Mouse (Mus musculus): ENCODE results near the gene Srpr.
A peak's percentile ranks its signal among the peaks of the same experiment; 100 is the strongest.

Srpr gene

DNA sequence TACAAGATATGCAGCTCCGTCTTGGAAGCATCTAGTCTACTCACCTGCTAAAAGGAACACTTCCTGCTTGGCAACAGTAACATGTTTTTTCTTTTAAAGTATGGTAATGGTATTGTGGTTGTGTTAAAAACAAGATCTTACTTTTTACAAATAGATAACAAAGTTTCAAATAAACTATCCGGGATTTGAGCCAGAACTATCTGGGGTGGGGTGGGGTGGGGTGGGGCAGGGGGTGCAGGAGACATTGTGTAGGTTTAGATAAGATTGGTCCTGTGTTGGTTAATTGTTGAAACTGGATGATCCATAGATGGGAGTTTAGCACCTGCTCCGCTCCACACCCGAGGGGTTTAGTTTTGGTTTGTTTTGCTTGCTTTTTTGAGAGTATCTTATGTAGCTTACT lies 62.4 kb downstream of the Srpr start:
- no peak for DNase-seq (ENCODE audit: low spot score)

DNA sequence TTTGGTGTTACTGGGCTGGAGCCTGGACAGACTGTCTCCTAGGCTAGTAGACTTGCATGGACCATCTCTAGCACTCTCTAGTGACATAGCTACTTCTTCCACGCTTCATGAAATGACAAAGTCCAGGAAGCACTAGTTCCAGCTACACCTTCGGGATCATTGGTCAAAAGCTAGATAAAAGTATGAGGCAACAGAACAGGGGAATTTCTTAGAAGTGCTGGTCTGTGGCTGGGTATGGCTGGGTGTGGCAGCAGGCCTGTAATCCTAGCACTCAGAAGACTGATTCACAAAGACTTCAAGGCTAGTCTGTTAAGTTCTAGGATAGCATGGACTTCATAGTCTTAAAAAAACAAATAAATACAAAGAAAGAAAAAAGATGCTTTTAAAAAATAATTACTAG lies 63.5 kb downstream of the Srpr start:
- no peak for DNase-seq (ENCODE audit: low spot score)

DNA sequence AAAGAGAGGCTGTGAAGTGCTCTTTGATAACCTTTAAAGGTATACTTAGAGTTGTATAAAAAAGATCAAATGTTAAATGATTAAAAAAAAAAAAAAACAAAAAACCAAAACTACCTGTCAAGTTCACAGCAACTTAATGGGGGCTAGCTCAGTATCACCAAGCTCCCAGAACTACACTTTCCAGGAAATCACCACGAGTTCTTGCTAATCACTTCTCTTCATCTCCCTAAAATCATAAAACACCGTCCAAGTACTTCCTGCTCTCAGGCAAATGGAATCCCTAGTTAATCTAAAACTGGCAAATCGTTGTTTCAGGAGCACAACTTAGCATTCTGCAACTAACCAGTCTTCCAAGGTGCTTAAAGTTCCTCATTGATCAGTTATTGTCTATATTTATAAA lies 64.5 kb downstream of the Srpr start:
- DNase-seq (ENCODE audit: low spot score): no peak

DNA sequence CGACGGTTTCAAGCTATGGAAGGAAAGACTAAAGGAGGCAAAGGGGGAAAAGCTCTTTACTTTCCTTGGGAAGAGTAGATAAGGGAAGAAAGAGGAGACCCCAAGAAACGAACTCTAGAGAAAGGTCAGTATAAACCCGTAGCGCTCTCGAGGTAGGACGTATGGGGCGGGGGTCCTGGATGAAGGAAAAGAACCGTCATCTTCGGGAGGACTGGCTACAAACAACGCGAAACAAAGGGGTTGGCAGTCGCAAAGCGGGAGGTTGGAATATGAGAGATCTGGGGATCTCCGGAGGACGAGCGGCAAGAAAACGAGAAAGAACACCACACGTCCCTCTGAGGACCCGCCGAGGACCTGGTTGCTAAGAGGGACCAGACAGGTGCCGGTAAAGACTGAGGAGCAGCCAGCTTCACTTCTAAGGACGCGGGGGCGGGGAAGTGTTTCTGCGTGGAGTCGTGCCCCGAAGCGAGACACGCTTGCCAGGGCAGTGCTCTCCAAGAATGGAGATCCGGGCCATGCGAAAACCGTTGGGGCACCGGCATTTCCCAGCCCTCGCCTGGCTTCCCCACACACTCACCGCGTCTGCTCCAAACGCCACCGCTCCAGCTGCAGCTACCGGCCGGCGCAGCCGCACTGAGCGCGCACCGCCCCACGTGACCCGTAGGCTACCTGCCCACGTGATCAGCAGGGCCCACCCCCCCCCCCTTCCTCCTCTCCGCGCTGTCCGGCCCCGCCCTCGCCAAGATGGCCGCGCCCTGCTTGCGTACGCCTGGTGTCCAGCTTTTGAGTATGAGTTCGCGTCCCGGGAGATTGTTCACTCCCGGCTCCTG lies 67.4 kb downstream of the Srpr start, which contains the start of the genes Fam118b and Rpusd4:
Gene Fam118b, minus strand, starts transcription at position 660 of the 830 bp plus-strand sequence.
Gene Rpusd4, plus strand, starts transcription at position 720 of the 830 bp plus-strand sequence.
- DNase-seq (ENCODE audit: low spot score): peak; percentile 98

DNA sequence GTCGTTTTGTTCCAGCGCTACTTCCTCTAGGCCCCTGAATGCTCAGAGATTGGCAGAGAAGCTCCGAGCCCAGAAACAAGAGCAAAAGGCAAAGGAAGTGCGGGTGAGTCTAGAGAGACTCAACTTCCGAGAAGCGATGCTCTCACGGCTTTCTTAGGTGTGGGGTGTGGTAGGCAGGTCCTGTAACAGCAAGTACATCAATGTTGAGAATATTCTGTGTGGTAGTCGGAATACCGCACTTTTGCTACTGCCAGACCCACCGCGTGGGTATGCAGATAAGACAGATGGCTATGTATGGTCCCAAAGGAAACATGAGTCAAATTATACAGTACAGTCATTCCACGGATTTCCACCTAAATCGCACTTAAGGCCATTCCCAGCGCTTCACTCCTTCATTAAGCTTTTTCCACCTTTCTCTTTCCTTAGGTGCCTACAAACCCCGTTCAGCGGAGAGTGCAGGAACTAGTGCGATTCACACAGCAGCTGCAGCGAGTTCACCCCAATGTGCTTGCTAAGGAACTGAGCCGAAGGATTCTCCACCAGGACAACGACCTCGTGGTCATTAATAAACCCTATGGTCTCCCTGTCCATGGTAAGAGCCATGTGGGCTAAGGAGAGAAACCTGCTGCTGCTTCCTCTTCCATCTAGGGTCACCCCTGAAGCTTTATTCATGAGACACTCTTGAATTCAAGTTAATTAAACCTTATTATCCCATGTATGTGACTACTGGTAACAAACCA lies 68.2 kb downstream of the Srpr start:
- peak; percentile 35 for DNase-seq (ENCODE audit: low spot score)

DNA sequence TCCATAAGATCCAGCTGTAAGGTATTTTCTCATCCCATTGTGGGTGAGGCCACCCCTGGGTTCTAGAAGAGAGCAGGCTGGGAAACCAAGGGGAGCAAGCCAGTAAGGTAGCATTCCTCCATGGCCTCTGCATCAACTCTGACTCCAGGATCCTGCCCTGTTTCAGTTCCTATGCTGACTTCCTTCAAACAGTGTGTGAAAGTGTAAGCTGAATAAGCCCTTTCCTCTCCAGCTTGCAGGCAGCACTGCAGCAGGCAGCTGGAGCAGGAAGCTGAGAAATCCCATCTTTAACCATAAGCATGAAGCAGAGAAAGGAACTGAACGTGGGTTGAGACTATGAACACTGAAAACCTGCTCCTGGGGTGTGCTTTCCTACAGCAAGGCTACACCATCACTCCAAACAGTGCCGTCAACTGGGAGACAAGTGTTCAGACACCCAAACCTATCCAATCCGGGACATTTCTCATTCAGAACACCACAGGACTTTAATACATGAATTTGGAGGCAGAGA lies 77.9 kb downstream of the Srpr start:
- no peak for DNase-seq (ENCODE audit: low spot score)

DNA sequence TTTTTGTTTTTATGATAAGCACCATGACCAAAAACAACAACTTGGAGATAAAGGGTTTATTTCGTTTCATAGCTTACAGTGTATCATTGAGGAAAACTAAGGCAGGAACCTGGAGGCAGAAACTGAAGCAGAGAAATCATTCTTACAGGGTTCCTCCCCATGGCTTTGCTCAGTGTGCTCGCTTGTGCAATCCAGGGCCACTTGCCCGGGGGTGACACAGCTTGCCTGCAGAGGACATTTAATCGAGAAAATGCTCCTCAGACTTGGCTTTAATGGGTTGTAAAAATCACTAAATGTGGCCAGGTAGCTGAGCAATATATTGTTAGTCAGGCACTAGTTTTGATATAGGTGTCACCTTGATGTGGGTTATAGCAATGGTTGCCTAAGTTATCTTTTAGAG lies 78.5 kb downstream of the Srpr start:
- DNase-seq (ENCODE audit: low spot score): no peak

DNA sequence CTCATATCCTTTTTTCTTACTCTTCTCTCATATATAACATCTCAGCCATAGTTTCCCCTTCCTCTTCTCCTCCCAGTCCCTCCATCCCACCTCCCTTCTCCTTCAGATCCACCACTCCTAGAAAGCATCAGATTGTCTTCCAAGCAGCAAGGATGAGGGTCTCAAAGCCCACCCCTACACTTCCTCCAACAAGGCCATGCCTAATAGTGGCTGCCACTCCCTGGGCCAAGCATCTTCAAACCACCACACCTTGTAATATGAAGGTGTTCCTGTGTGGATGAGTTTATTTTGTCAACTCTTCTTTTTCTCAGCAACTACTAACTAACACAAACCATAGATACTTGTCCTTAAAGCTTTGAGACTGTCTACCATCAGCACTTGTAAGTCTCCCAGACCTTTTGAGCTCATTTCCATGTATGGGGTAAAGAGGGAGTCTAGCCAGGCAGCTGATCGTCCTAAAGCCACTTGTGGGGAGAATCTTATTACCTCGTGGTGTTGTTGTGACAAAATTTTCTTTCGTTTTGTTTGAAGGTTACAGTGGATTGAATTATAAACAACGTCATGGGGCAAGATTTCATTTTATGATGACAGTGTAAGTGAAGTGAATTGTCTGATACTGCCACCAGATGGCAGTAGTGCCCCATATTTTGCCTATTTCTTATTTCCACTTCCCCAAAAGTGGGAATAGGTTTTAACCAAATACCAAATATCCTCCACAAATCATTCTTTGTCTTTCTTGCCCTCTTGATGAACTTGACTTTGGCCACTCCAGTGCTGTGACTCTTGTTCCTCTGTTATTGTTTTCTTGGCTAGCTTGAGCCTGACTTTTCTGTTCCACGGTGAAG lies 82.3 kb downstream of the Srpr start:
- DNase-seq (ENCODE audit: low spot score): peak; percentile 78

DNA sequence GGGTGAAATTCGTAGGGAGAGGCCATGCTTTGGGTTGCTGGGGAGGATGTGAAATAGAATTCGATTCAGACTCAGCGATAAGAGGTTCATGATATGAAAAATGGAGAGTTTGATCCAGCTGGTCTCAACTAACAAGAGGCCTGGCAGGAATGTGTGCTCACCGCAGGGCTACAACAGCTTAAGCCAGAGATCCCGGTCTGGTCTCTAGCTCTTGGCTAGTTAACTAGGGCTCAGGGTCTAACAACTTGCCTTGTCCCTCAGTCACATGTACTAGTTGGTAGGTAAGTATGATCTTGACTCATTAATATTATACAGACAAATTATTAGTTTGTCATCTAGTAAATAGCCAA lies 82.9 kb downstream of the Srpr start:
- no peak for DNase-seq (ENCODE audit: low spot score)

DNA sequence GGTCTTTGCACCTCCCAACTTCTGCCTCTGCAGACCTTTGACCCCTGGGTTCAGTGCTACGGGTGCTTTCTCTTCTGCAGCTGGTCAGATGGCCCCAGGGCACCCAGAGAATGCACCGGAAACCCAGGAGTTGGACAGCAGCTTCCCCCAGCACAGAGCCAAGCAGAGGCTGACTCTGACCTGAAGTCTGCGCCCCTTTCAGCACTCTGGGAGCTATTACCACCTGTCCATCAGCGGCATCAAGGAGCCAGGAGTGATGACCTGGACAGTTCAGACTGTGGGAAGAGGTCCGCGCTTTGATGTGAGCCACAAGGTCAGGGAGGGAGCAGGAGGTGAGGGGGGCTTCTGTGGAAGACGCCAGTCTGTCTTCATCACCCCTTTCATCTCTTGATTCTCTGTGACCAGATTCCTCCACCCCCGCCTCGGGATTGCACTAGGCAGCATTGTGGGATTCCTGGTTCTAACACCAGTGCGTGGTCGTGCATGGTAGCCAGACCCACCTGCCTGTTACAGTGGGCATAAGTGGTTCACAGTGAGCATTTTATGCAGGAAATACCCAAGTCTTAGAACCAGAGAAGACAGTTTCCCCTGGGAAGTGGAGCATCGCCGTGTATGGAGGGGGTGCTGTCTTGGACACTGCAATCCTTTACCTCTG lies 83.6 kb downstream of the Srpr start:
- peak; percentile 78 for DNase-seq (ENCODE audit: low spot score)

DNA sequence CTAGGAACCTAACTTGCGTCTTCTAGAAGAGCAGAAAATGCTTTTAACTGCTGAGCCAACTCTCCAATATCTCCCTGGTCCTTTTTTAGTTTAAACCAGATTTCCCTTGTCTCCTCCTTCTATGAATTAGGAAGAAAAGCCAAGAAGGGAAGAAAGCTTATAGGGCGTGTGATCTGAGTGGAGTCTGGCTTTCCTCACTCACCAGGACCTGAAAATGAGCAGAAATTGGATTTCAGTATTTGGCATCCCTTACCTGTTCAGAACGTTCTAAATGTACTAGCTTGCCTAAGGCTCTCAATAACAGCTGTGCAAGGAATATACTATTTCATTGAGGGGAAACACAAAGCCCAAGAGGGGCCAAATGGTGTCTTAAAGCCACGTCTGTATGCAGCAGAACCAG lies 84.4 kb downstream of the Srpr start:
- no peak for DNase-seq (ENCODE audit: low spot score)

DNA sequence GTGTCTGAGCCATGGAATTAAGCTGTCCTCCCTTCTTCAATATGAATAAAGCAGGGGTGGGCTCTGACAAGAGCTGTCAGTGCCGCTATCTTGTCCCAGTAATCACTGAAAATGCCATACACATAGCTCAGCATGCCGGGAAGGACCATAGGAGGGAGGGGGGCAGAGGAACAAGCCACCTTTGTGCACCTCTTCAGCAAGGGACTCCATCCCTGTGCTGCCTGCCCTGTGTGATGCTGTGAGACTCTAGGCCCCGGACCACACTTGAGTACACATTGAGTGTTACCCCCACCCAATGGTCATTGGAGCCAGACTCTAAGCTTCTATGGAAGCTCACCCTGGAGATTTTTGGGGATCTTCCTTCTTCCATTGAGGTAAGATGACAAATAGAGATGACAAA lies 86.4 kb downstream of the Srpr start:
- no peak for DNase-seq (ENCODE audit: low spot score)

DNA sequence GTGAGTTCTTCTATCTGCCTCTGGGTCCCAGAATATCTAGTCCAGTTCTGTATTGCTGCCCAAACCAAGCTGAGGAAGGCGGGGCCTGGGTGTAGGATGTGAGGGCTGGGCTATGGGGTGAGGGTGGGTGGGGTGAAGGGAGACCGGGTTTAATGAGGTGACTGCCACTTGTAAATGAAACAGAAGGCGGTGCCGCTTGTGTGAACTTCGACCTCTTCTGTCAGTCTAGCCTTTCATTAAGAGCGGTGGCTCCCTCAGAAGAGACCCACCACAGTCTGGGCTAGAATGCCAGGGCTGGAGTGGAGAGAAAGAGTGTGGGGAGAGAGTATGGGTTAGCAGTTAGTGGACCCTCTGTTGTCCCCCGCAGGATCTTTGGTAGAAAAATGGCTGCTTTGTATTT lies 90.0 kb downstream of the Srpr start:
- peak; percentile 82 for DNase-seq (ENCODE audit: low spot score)

DNA sequence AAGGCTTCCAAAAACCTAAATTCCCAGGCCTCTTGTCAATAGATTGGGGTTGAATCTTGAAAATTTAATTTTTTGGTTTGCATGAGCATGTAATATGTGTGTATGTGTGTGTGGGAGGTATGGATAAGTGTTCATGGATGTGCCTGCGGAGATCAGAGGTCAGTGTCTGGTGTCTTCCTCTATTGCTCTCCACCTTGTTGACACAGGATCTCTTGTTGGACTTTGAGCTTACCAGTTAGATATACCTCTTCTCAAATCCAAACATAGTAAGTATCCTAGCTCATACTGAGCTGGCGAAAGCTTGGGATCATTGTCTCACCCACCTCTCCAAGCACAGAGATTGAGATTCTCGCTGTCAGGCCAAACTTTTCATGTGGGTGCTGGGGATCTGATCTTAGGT lies 90.4 kb downstream of the Srpr start:
- DNase-seq (ENCODE audit: low spot score): no peak

DNA sequence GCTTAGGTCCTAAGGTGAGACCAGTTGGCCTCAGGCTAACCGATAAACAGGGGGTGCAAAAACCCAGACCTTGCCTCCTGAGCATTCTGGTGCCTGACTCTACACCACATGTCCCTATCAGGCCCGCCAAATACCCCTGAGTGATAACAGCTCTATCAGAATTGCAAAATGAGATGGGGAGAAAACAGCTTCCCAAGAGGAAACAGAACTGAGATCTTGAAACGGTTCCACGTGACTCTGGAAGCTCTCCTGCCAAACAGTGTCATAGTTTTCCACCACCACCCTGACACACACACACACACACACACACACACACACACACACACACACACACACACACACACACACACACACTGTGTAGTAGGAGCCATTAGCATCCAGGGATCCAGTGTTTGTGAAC lies 90.9 kb downstream of the Srpr start:
- no peak for DNase-seq (ENCODE audit: low spot score)

DNA sequence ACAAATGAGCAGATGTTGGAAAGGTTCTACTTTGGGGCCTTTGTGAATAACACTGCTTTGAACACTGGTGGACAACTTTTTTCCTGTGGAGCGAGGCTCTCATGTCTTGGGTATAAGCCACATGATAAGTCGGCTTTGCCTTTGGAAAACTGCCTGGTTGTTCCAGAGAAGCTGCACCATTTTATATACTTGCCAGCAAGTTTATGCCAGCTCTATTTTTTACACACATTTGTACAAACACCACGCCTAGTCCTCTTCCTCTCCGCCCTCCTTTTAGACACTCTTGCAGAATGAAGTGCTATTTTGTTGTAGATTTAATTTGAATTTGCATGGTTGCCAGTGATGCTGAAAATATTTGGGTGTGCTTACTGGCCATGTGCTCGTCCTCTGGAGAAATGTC lies 93.5 kb downstream of the Srpr start:
- no peak for DNase-seq (ENCODE audit: low spot score)
